Mouse (Mus musculus) midbrain, postnatal 0 days (tissue): Measurements from ENCODE around the gene Tbce. TPM values are rescaled to one million over a fixed set of nuclear protein-coding genes. Genes with fewer than 3 reads are reported as not detected.
A peak's percentile ranks its signal among the peaks of the same experiment; 100 is the strongest.

ENCODE experiments used
- ATAC-seq: fragments of 200-750 bp; cut with Nextera tagmentation; 2 replicates; pipeline ENCODE4 v1.8.0; 2017; ENCODE audit warnings: moderate number of reproducible peaks, mild to moderate bottlenecking, moderate TSS enrichment, moderate library complexity; ENCODE audit not compliant: low FRiP score
- DNase-seq: peaks from one replicate; pipeline ENCODE4 v3.0.0-alpha.2; 2015; ENCODE audit warnings: low spot score
- H3K27ac ChIP-seq: fragments of 300-500 bp; sonication (generic); 2 replicates; pipeline ENCODE4 v1.5.1; 2014; ENCODE audit warnings: low read depth, mild to moderate bottlenecking, low read length, mixed read lengths
- H3K27me3 ChIP-seq: fragments of 300-500 bp; sonication (generic); 2 replicates; pipeline ENCODE4 v1.6.1; 2014; ENCODE audit warnings: low read length, control low read depth, mixed read lengths; ENCODE audit not compliant: insufficient read depth
- H3K36me3 ChIP-seq: fragments of 300-500 bp; sonication (generic); 2 replicates; pipeline ENCODE4 v1.6.1; 2014; ENCODE audit warnings: low read length, control low read depth, mixed read lengths; ENCODE audit not compliant: insufficient read depth
- H3K4me1 ChIP-seq: fragments of 300-500 bp; sonication (generic); 2 replicates; pipeline ENCODE4 v1.6.1; 2014; ENCODE audit warnings: mild to moderate bottlenecking, control low read depth, antibody characterized with exemption, low read length, mixed read lengths; ENCODE audit not compliant: insufficient read depth
- H3K4me2 ChIP-seq: fragments of 300-500 bp; sonication (generic); 2 replicates; pipeline ENCODE4 v1.6.1; 2014; ENCODE audit warnings: low read depth, mild to moderate bottlenecking, low read length, mixed read lengths; ENCODE audit not compliant: poor library complexity, severe bottlenecking
- H3K4me3 ChIP-seq: fragments of 300-500 bp; sonication (generic); 2 replicates; pipeline ENCODE4 v1.5.1; 2014; ENCODE audit warnings: low read depth, mild to moderate bottlenecking, low read length, moderate library complexity
- H3K9ac ChIP-seq: fragments of 300-500 bp; sonication (generic); replicated peaks from 2 replicates; pipeline ENCODE4 v1.6.1; 2014; ENCODE audit warnings: mild to moderate bottlenecking, low read length, moderate library complexity, mixed read lengths; ENCODE audit not compliant: poor library complexity, severe bottlenecking
- H3K9me3 ChIP-seq: fragments of 300-500 bp; sonication (generic); 2 replicates; pipeline ENCODE4 v1.6.1; 2016; ENCODE audit warnings: low read length, control low read depth
- CTCF ChIP-seq: IDR thresholded peaks from 2 replicates; pipeline ENCODE4 v1.5.1; 2016; ENCODE audit warnings: antibody characterized with exemption, mild to moderate bottlenecking
- WGBS: fragments of 180-500 bp; shearing (Covaris S2); extraction: QIAGEN DNeasy Blood & Tissue Kit; methylation state at CpG from one replicate; pipeline ENCODE4 v1.1.7; 2014; 5-methylcytosine and 5-hydroxymethylcytosine counted together
- polyA plus RNA-seq: library from polyadenylated mRNA; unstranded; fragments of >200 nt; fragmentation: Nextera tagmentation; extraction: Ambion mirVana; gene quantifications from 2 replicates; pipeline ENCODE4 v1.2.1, GENCODE M21; 2015
- total RNA-seq: library from RNA; depleted of rRNA; stranded (reverse); fragments of >200 nt; gene quantifications from 2 replicates; pipeline ENCODE4 v1.2.3, GENCODE M21; 2014

Gene Tbce
- total and polyA plus RNA-seq, 2 experiments from 2014 or later: 61.3 to 93.0 TPM

- no peak for DNase-seq
- H3K9ac ChIP-seq: no peak overlapping the region
- H3K4me2 ChIP-seq: no peak overlapping the region
- no peak overlapping the region for H3K4me3 ChIP-seq
- no peak overlapping the region for H3K27ac ChIP-seq
- no peaks in the 10 kb centered on the region for H3K27me3 ChIP-seq
- H3K9me3 ChIP-seq: no peaks in the 10 kb centered on the region
- H3K36me3 ChIP-seq: no peaks in the 10 kb centered on the region; the same call in 1 of the 2 replicates
- no peaks in the 10 kb centered on the region for H3K4me1 ChIP-seq
- WGBS: 74% methylated on average over 1 of the region's 1 CpGs
- ATAC-seq: no peak
- TF ChIP-seq CTCF: no peak
Measured at GRCm38 (mm10) chr13:14065701-14066100, 26.3 kb upstream of the Tbce start.

GRCm38 (mm10) chr13:14065028-14065380, 25.6 kb upstream of the Tbce start:
- DNase-seq: no peak

GRCm38 (mm10) chr13:14064341-14065027, 25.0 kb upstream of the Tbce start:
- no peaks in the 10 kb centered on the region; the same call in 1 of the 2 replicates for H3K36me3 ChIP-seq
- 2% methylated on average over 36 of the region's 65 CpGs for WGBS
- peak; percentile 28 for DNase-seq
- H3K4me2 ChIP-seq: peak overlapping the region; percentile 67
- H3K9me3 ChIP-seq: no peaks in the 10 kb centered on the region
- no peak for TF ChIP-seq CTCF
- no peak; the same call in 1 of the 2 replicates for ATAC-seq
- peak overlapping the region; percentile 90 for H3K9ac ChIP-seq
- H3K27me3 ChIP-seq: no peaks in the 10 kb centered on the region
- peak overlapping the region; percentile 88 for H3K4me3 ChIP-seq
- peak overlapping the region; percentile 94 for H3K27ac ChIP-seq
- H3K4me1 ChIP-seq: no peaks in the 10 kb centered on the region

More at GRCm38 (mm10) chr13:14065028-14065380, 25.6 kb upstream of the Tbce start:
- Histone ChIP-seq H3K27ac (0 out of 2 replicates have a peak overlapping the region, but pooled peaks have one; percentile 94), H3K4me1 (no peaks in the 10 kb centered on the region), H3K4me3 (peak overlapping the region; percentile 88), H3K36me3 (no peaks in the 10 kb centered on the region; the same call in 1 of the 2 replicates), H3K9ac (peak overlapping the region; percentile 90), H3K4me2 (peak overlapping the region; percentile 67), H3K9me3 (no peaks in the 10 kb centered on the region), H3K27me3 (no peaks in the 10 kb centered on the region)
- no peak for ATAC-seq
- TF ChIP-seq CTCF: no peak
- WGBS: 15% methylated on average over 9 of the region's 9 CpGs

- no peaks in the 10 kb centered on the region for H3K4me1 ChIP-seq
- H3K9ac ChIP-seq: peak overlapping the region; percentile 90
- peak overlapping the region; percentile 94 for H3K27ac ChIP-seq
- H3K36me3 ChIP-seq: no peaks in the 10 kb centered on the region; the same call in 1 of the 2 replicates
- under 1% methylated on average over 23 of the region's 31 CpGs for WGBS
- no peaks in the 10 kb centered on the region for H3K27me3 ChIP-seq
- DNase-seq (no peak), ATAC-seq (peak; percentile 44)
- H3K4me3 ChIP-seq: peak overlapping the region; percentile 88
- peak overlapping the region; percentile 67 for H3K4me2 ChIP-seq
- TF ChIP-seq CTCF: no peak
- H3K9me3 ChIP-seq: no peaks in the 10 kb centered on the region
Measured at GRCm38 (mm10) chr13:14063942-14064271, 24.5 kb upstream of the Tbce start.

- Histone ChIP-seq H3K4me2 (peak within 1 kb of the TSS; percentile 67), H3K4me3 (peak within 1 kb of the TSS; percentile 88), H3K9me3 (no peaks in the 10 kb centered on the region), H3K4me1 (no peaks in the 10 kb centered on the region), H3K36me3 (no peaks in the 10 kb centered on the region; the same call in 1 of the 2 replicates), H3K27ac (peak within 1 kb of the TSS; percentile 94), H3K9ac (peak within 1 kb of the TSS; percentile 90), H3K27me3 (no peaks in the 10 kb centered on the region)
- ATAC-seq (peak; percentile 97), DNase-seq (peak; percentile 100)
- TF ChIP-seq CTCF: no peak
- under 1% methylated on average over 62 of the region's 64 CpGs for WGBS
Measured at GRCm38 (mm10) chr13:14063013-14063941, 23.8 kb upstream of the Tbce start, which contains the start of the genes Arid4b and Ggps1. Gene Arid4b (plus strand): TSS chr13:14063232. Gene Ggps1 (minus strand): TSS chr13:14063488.
